Mouse (Mus musculus) MEL (cell line): Measurements from ENCODE around the gene Eme2.

ENCODE experiments used
- CTCF ChIP-seq, 3 experiments: IDR thresholded peaks in 2 of 3; conservative IDR thresholded peaks in 1 of 3; 2 replicates each; pipeline ENCODE4 v1.5.1; 2011 to 2012; ENCODE audit warnings: low read length in 3 of 3, low read depth in 2 of 3, mild to moderate bottlenecking in 2 of 3, improper control_type of control experiment in 1 of 3, inconsistent platforms in 1 of 3, mixed read lengths in 1 of 3, moderate library complexity in 1 of 3; ENCODE audit not compliant: control insufficient read depth in 1 of 3, insufficient read depth in 1 of 3, poor library complexity in 1 of 3, severe bottlenecking in 1 of 3
- E2F4 ChIP-seq: IDR thresholded peaks from 2 replicates; pipeline ENCODE4 v1.6.1; 2011; ENCODE audit warnings: low read depth, low read length, improper control_type of control experiment, borderline replicate concordance
- EP300 ChIP-seq, 2 experiments: IDR thresholded peaks; 2 replicates each; pipeline ENCODE4 v1.6.1; 2011; ENCODE audit warnings: improper control_type of control experiment in 2 of 2, low read length in 2 of 2, low read depth in 1 of 2, mild to moderate bottlenecking in 1 of 2
- POLR2A ChIP-seq, 2 experiments: IDR thresholded peaks; 2 replicates each; pipeline ENCODE4 v1.6.1; 2011 to 2012; ENCODE audit warnings: low read length in 2 of 2, mild to moderate bottlenecking in 2 of 2, control low read depth in 1 of 2, improper control_type of control experiment in 1 of 2, low read depth in 1 of 2, moderate library complexity in 1 of 2; ENCODE audit not compliant: control insufficient read depth in 1 of 2, insufficient read depth in 1 of 2, poor library complexity in 1 of 2
- POLR2AphosphoS2 ChIP-seq: IDR thresholded peaks from 2 replicates; pipeline ENCODE4 v1.6.1; 2011; ENCODE audit warnings: low read length, improper control_type of control experiment
- USF1 ChIP-seq: IDR thresholded peaks from 2 replicates; pipeline ENCODE4 v1.6.1; 2014; ENCODE audit warnings: low read depth, mild to moderate bottlenecking, inconsistent platforms, low read length, improper control_type of control experiment, moderate library complexity

- no peak for TF ChIP-seq USF1
- no peak for TF ChIP-seq CTCF (IDR thresholded peaks at IDR 0.05 in 2 of 3, conservative IDR thresholded peaks at IDR 0.05 in 1 of 3; ENCODE audit: control insufficient read depth in 1 of 3, insufficient read depth in 1 of 3, low read depth in 2 of 3, low read length in 3 of 3, poor library complexity in 1 of 3, severe bottlenecking in 1 of 3)
- TF ChIP-seq EP300 (IDR thresholded peaks at IDR 0.05; ENCODE audit: low read depth in 1 of 2, low read length in 2 of 2), result no peak
- no peak for TF ChIP-seq POLR2A (IDR thresholded peaks at IDR 0.05; ENCODE audit: control insufficient read depth in 1 of 2, insufficient read depth in 1 of 2, low read depth in 1 of 2, low read length in 2 of 2, poor library complexity in 1 of 2)
- TF ChIP-seq POLR2AphosphoS2, result no peak
- no peak for TF ChIP-seq E2F4
Measured at GRCm38 (mm10) chr17:24932431-24932830, 37.5 kb upstream of the Eme2 start.
